Mouse (Mus musculus) v-Abl transformed pro-B cells (cell line): ENCODE measurements around the gene Tbc1d10a.

Experiments used
- in situ Hi-C, 2 experiments: fragments of 400-800 bp; cut with MboI; formaldehyde crosslinking; loops; one replicate each; pipeline ENCODE4 v1.15.1; 2025; ENCODE audit not compliant: unreplicated experiment in 2 of 2

The Tbc1d10a gene

DNA sequence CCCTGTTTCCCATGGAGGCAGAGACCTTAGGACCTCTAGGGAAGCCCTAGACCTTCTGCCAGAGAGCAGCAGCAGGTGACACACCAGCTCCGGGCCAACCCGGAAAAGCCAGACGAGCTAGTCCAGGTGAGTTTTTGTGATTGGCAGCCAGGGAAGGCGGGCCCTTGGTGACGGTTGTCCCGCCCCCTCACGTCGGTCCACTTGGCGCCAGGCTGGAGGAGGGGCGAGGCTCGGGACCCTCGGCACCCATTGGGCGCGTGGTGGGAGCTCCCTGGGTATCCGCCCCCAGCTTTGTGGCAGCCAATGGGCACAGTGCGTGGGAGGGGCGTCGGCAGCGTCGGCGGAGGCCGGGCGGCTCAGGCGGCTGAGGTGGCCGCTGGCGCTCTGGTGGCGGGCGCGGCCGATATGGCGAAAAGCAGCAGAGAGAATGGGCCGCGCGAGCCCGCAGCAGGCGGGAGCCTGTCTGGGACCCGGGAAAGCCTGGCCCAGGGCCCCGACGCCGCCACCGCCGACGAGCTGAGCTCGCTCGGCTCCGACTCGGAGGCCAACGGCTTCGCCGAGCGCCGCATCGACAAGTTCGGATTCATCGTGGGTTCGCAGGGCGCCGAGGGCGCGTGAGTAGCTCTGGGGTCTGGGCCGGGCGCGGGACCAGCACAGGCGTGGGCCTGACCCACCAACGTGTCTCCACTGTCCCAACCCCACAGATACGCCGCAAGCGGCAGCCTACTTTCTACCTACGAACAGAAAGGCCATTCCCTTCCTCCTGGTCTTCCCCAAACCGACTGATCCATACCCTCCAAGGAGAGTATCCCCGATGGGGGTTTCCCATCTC lies at the start of gene Tbc1d10a:
TSS of gene Tbc1d10a (plus strand) at position 304 of the 832 bp plus-strand sequence.
- in situ Hi-C loops: no loop called here

DNA sequence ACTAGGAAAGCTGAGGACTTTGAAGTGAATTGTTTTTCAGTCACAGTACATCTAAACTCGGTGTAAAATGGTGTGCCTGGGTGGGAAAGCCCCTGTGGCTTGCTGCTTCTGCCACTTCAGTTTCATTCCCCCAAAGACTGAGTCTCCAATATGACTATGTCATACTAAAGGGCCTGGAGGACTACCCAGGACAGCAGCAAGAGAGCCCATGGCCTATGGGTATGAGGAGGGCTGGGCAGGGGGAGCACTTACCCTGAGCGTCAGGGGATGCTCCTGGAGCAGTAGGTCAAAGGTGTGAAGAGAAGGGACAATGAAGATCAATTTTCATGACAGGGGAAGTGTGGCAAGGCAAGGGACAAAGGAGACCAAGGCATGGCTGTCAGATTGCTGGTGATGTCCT lies 47.6 kb upstream of the Tbc1d10a start:
- in situ Hi-C loops: loop anchor here in 1 of 2 experiments (5.0 to 10.0 kb wide), 3 partner anchors 78 to 316 kb away; partner anchors contain the start of gene Castor1

GRCm38 (mm10) chr11:4141505-4141904 lies 45.1 kb upstream of the Tbc1d10a start:
- in situ Hi-C loops: no loop called here

DNA sequence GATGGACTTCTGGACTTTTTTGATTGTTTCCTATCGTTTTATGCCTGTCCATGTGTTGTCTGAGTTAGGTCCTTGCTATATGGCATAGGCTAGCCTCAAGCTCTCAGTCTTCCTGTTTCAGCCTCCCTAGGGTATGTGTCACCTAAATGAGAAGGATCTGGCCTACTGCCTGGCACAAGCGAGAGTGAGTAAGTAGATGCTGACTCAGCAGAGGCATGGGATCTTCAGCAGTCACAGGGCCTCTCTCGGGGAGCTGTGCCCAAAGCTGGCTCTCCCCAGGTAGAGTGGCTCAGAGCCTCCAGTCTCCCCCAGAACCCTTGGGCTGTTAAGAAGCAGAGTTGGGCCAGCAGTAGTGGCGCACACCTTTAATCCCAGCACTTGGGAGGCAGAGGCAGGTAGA lies 44.2 kb upstream of the Tbc1d10a start:
- in situ Hi-C loops: no loop called here

DNA sequence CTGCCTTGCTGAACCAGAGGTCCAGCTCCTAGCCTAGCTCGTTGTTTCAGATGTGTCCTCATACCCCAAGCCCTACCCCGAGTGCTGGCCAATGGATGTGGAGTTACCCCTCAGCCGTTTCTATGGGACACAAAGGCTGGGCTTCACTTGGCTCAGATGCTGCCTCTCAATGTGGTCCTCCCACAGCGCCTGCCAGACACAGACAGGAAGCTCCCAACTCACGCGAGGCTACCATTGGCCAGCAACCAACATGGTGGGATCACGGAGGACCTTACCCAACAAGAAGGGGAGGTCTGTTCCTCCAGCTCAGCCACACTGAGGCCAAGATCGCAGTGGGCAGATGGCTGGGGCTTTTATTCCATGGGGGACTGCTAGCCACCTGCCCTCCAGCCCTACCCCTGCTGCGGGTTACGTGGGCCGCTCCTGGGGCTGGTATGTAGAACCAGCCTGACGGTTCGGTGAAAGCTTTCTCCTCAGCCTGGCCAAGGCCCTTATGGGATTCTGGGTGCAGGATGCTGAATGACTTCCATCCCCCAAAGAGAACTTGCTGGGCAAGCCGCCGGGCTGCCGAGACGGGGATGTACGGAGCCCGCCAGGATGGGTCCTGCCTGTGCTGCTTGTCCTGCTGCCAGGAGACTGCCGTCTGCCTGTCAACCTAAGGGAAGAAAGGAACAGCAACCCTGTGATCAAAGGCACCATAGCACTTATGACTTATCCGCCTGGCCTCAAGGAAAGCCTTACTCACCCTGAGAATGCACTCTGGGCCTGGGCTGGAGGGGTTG lies 43.1 kb upstream of the Tbc1d10a start:
- in situ Hi-C loops: no loop called here

GRCm38 (mm10) chr11:4146381-4146780 lies 40.2 kb upstream of the Tbc1d10a start:
- in situ Hi-C loops: no loop called here

DNA sequence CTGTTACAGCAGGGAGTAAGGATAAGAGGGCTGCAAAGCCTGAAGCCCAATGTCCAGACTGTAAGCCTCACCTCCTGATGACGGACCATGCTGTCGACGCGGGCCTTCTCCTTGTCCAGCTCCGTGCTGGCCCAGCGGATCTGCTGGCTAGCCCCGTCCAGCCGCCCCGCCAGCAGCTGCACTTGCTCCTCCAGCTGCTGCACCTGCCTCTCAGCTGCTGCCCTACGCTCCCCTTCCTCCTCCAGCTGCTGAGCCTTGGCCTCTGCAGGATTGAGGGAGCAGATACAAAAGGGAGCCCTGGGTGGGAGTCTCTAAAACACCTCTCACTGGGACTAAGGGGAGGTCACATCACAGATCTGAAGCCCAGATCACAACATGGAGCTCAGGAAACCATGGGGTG lies 39.5 kb upstream of the Tbc1d10a start:
- in situ Hi-C loops: no loop called here

GRCm38 (mm10) chr11:4148120-4148519 lies 38.5 kb upstream of the Tbc1d10a start:
- in situ Hi-C loops: no loop called here

DNA sequence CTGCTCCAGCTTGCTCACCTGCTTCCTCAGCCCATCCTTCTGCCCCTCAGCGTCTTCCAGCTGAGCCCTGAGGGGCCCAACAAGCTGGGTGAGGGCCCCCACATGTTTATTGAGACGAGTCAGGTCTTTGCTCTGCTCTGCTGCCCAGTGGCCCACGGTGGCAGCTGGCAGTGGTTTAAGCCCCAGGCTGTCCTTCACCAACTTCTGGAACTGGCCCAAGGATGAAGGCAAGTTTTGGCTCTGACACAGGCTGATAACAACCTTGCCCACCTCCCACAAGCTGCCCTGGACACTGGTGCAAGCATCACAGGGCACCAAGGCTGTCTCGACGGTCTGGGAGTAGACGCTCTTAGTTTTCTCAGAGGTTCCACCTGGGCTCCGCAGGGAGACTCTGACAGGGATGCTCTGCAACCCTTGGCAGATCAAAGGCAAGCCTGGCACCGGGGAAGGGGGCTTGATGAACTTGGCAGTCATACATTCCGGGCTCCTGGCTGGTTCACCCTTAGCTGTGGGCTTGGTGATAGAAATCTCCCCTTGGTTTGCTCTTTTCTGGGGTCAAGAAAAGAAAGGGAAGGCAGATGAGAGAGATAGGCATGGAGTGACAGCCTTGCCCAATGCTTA lies 37.9 kb upstream of the Tbc1d10a start:
- in situ Hi-C loops: no loop called here

DNA sequence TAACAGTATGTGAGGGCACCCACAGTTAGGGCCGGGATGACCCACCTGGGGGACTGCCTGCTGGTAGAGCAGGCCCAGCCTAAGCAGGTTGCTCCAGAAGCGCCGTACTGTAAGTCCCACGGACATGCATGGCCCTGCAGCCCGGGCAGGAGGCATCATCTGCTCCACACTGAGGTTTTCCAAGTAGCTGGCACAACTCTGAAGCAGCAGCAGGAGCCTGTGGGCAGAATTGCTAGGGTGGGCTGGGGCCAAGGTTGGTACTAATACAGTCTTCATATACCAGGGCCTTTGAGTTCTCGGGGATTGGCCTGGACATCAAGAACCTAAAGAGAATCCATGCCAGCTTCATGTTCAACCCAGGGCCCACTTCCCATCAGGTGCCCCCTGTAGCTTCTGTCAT lies 36.7 kb upstream of the Tbc1d10a start:
- in situ Hi-C loops: no loop called here

- in situ Hi-C loops: no loop called here
These were observed 32.9 kb upstream of the Tbc1d10a start for GRCm38 (mm10) chr11:4153694-4154093.

- in situ Hi-C loops: no loop called here
These were observed 30.9 kb upstream of the Tbc1d10a start for GRCm38 (mm10) chr11:4155641-4156040.

- in situ Hi-C loops: no loop called here
These were observed 27.9 kb upstream of the Tbc1d10a start for GRCm38 (mm10) chr11:4158676-4159075.

DNA sequence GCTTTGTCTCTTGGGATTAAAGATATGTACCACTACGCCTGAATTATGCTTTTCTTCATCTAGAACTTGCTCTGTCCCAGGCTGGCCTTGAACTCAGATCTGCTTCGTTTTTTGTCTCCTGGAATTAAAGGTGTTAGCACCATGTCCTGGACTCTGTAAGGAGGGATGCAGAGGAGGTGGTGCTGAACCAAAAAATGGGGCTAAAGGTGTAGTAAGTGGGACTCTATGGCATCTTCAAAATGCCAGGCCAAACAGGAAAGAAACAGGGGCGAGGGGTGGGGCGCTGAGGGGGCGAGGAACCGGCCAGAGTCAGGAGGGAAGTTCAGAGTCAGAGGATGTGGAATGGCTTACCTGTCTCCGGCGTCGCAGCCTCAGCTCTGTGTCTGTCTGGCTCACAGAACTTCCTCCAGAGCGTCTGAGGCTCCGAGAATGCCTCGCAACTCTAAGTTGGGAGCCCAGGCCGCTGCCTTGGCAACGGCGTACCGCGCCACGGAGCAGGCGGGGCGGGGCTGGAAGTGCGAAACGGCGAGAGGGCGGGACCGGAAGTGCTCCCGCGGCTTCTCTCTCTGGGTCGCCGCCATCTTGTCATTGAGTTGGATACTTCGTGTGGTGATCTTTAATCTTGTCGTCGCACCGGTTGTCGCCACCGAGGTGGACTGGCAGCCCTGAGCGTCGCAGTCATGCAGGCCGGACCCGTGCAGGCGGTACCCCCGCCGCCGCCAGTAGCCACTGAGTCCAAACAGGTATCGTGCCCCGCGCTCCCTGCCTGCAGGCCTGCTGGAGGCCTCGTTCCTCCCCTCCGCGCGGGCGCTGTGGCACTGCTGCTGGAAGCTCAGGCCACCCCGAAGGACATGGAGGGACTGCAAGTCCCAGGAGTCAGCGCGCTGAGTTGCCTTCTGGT lies 26.5 kb upstream of the Tbc1d10a start, which contains the start of the genes Ccdc157 and Sf3a1:
TSS of gene Ccdc157 (minus strand) at position 486 of the 901 bp plus-strand sequence.
TSS of gene Sf3a1 (plus strand) at position 543 of the 901 bp plus-strand sequence.
- in situ Hi-C loops: no loop called here

GRCm38 (mm10) chr11:4160758-4161480 lies 25.7 kb upstream of the Tbc1d10a start:
- in situ Hi-C loops: no loop called here

- in situ Hi-C loops: no loop called here
These were observed 21.9 kb upstream of the Tbc1d10a start for GRCm38 (mm10) chr11:4164701-4165100.

- in situ Hi-C loops: no loop called here
These were observed 20.0 kb upstream of the Tbc1d10a start for GRCm38 (mm10) chr11:4166467-4167090.

- in situ Hi-C loops: no loop called here
These were observed 12.0 kb upstream of the Tbc1d10a start for GRCm38 (mm10) chr11:4174586-4174985.

DNA sequence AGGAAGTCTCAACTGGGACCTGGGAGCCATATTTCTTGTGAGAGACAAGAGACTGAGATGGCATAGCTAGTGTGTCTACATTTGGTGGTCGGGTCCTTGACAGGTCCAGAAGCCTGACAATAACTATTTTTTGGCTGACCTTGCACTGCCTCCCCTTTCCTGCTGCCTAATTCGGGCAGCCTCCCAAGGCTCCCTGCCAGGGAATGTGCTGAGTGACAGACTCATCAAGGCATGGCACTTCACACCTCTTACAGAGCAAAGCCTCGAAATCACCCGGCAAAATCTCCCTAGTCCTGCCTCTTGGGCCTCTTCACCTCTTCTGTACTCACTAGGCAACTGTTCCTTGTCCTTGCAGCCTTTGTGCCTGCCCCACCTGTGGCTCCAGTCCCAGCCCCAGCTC lies 8.9 kb upstream of the Tbc1d10a start:
- in situ Hi-C loops: no loop called here
